Mouse (Mus musculus): ENCODE measurements around the gene Gm17324.

DNA sequence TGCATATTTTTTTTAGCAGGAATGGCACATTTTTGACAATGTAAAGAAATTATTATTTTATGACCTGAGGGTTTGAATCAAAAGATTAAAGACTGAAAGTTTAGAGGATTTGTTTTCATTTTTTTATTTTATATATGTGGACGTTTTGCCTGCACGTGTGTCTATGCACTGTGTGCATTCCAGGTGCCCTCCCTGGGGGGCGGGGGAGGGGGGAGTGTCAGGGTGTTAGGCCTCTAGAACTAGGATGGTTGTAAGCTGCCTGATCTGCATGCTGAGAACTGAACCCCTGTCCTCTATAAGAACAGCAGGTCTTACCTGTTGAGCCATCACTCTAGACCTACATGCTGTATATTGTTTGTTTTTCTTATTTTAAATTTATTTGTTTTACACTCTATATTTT lies 36.1 kb upstream of the Gm17324 start:
- TF ChIP-seq CTCF (IDR thresholded peaks at IDR 0.05; ENCODE audit: borderline replicate concordance, control insufficient read depth, extremely low read depth, insufficient read depth, low read length, poor library complexity) (no peak), POLR2A (IDR thresholded peaks at IDR 0.05; ENCODE audit: control insufficient read depth, extremely low read depth, insufficient read depth, low read length, poor library complexity) (no peak)
